Mouse (Mus musculus) lung, postnatal 0 days (tissue): ENCODE measurements around the gene Lasp1. TPM values are rescaled to one million over a fixed set of nuclear protein-coding genes. Genes with fewer than 3 reads are reported as not detected.

Experiments
- ATAC-seq: fragments of 200-750 bp; cut with Nextera tagmentation; 2 replicates; pipeline ENCODE4 v1.8.0; 2017; ENCODE audit warnings: moderate library complexity
- DNase-seq: peaks from one replicate; pipeline ENCODE4 v3.0.0-alpha.2; 2016; ENCODE audit warnings: low spot score
- H3K27ac ChIP-seq: fragments of 300-500 bp; sonication (generic); 2 replicates; pipeline ENCODE4 v1.5.1; 2014; ENCODE audit warnings: antibody characterized with exemption, mild to moderate bottlenecking, low read length, mixed read lengths
- H3K27me3 ChIP-seq: fragments of 300-500 bp; sonication (generic); replicated peaks from 2 replicates; pipeline ENCODE4 v1.6.1; 2014; ENCODE audit warnings: low read length, mixed read lengths; ENCODE audit not compliant: insufficient read depth
- H3K36me3 ChIP-seq: fragments of 300-500 bp; sonication (generic); 2 replicates; pipeline ENCODE4 v1.6.1; 2014; ENCODE audit warnings: low read length, mixed read lengths; ENCODE audit not compliant: insufficient read depth
- H3K4me1 ChIP-seq: fragments of 300-500 bp; sonication (generic); 2 replicates; pipeline ENCODE4 v1.6.1; 2014; ENCODE audit warnings: antibody characterized with exemption, low read depth, low read length, mixed read lengths; ENCODE audit not compliant: insufficient read depth
- H3K4me2 ChIP-seq: fragments of 300-500 bp; sonication (generic); replicated peaks from 2 replicates; pipeline ENCODE4 v1.6.1; 2014; ENCODE audit warnings: low read depth, mild to moderate bottlenecking, low read length, moderate library complexity, mixed read lengths
- H3K4me3 ChIP-seq: fragments of 300-500 bp; sonication (generic); 2 replicates; pipeline ENCODE4 v1.5.1; 2014; ENCODE audit warnings: low read depth, low read length
- H3K9ac ChIP-seq: fragments of 300-500 bp; sonication (generic); replicated peaks from 2 replicates; pipeline ENCODE4 v1.6.1; 2014; ENCODE audit warnings: low read depth, mild to moderate bottlenecking
- H3K9me3 ChIP-seq: fragments of 300-500 bp; sonication (generic); 2 replicates; pipeline ENCODE4 v1.6.1; 2016; ENCODE audit warnings: low read length, mixed read lengths
- CTCF ChIP-seq: IDR thresholded peaks from 2 replicates; pipeline ENCODE4 v1.5.1; 2016; ENCODE audit warnings: antibody characterized with exemption, mild to moderate bottlenecking
- EP300 ChIP-seq: IDR thresholded peaks from 2 replicates; pipeline ENCODE4 v1.6.1; 2016; ENCODE audit warnings: antibody characterized with exemption, mild to moderate bottlenecking, control low read depth
- WGBS: fragments of 180-500 bp; shearing (Covaris S2); extraction: QIAGEN DNeasy Blood & Tissue Kit; methylation state at CpG from one replicate; pipeline ENCODE4 v1.1.7; 2014; 5-methylcytosine and 5-hydroxymethylcytosine counted together
- polyA plus RNA-seq: library from polyadenylated mRNA; unstranded; fragments of >200 nt; fragmentation: Nextera tagmentation; extraction: Ambion mirVana; gene quantifications from 2 replicates; pipeline ENCODE4 v1.2.1, GENCODE M21; 2015

Lasp1 gene
- polyA plus RNA-seq, 1 experiment from 2014 or later: 96.4 TPM

- Histone ChIP-seq H3K4me1 (peaks cover 5% of the 10 kb centered on the region; the same call in 1 of the 2 replicates), H3K4me2 (no peak overlapping the region), H3K4me3 (no peak overlapping the region), H3K27ac (no peak overlapping the region), H3K27me3 (no peaks in the 10 kb centered on the region), H3K9ac (no peak overlapping the region), H3K36me3 (peaks cover 16% of the 10 kb centered on the region; the same call in 1 of the 2 replicates), H3K9me3 (no peaks in the 10 kb centered on the region)
- ATAC-seq (no peak), DNase-seq (no peak)
- TF ChIP-seq CTCF (no peak), EP300 (no peak)
- 85% methylated on average over 1 of the region's 1 CpGs for WGBS
Observed at GRCm38 (mm10) chr11:97778918-97779317, 19.9 kb upstream of the Lasp1 start.

GRCm38 (mm10) chr11:97779968-97780701 lies 18.7 kb upstream of the Lasp1 start:
- Histone ChIP-seq H3K27me3 (no peaks in the 10 kb centered on the region), H3K27ac (no peak overlapping the region), H3K4me1 (peaks cover 5% of the 10 kb centered on the region; the same call in 1 of the 2 replicates), H3K4me3 (no peak overlapping the region), H3K9ac (peak overlapping the region; percentile 93; the same call in 1 of the 2 replicates), H3K36me3 (peaks cover 16% of the 10 kb centered on the region; the same call in 1 of the 2 replicates), H3K9me3 (no peaks in the 10 kb centered on the region), H3K4me2 (no peak overlapping the region)
- no peak for ATAC-seq
- WGBS: 63% methylated on average over 2 of the region's 2 CpGs
- TF ChIP-seq CTCF (no peak), EP300 (no peak)
- no peak for DNase-seq

- peaks cover 16% of the 10 kb centered on the region; the same call in 1 of the 2 replicates for H3K36me3 ChIP-seq
- H3K9me3 ChIP-seq: no peaks in the 10 kb centered on the region
- WGBS: 2% methylated on average over 11 of the region's 11 CpGs
- ATAC-seq (no peak), DNase-seq (no peak)
- peak overlapping the region; percentile 68 for H3K4me3 ChIP-seq
- peak overlapping the region; percentile 93 for H3K27ac ChIP-seq
- H3K4me1 ChIP-seq: peaks cover 5% of the 10 kb centered on the region; the same call in 1 of the 2 replicates
- peak overlapping the region; percentile 78 for H3K4me2 ChIP-seq
- H3K27me3 ChIP-seq: no peaks in the 10 kb centered on the region
- TF ChIP-seq CTCF: no peak
- no peak for TF ChIP-seq EP300
- H3K9ac ChIP-seq: peak overlapping the region; percentile 93
Observed at GRCm38 (mm10) chr11:97781478-97781831, 17.3 kb upstream of the Lasp1 start.

GRCm38 (mm10) chr11:97781832-97782563 lies 16.8 kb upstream of the Lasp1 start, which contains the start of gene Rpl23:
Gene Rpl23 (minus strand): TSS chr11:97782437.
- under 1% methylated on average over 66 of the region's 67 CpGs for WGBS
- H3K36me3 ChIP-seq: peaks cover 16% of the 10 kb centered on the region; the same call in 1 of the 2 replicates
- ATAC-seq (peak; percentile 98), DNase-seq (peak; percentile 99)
- H3K9me3 ChIP-seq: no peaks in the 10 kb centered on the region
- peak within 1 kb of the TSS; percentile 68 for H3K4me3 ChIP-seq
- peak within 1 kb of the TSS; percentile 93 for H3K9ac ChIP-seq
- H3K4me1 ChIP-seq: peaks cover 5% of the 10 kb centered on the region; the same call in 1 of the 2 replicates
- H3K27ac ChIP-seq: peak within 1 kb of the TSS; percentile 93
- TF ChIP-seq EP300 (no peak; the same call in 1 of the 2 replicates), CTCF (no peak)
- no peaks in the 10 kb centered on the region for H3K27me3 ChIP-seq
- H3K4me2 ChIP-seq: peak within 1 kb of the TSS; percentile 78

- Histone ChIP-seq H3K4me3 (peak overlapping the region; percentile 68), H3K27me3 (no peaks in the 10 kb centered on the region), H3K9me3 (no peaks in the 10 kb centered on the region), H3K36me3 (peaks cover 11% of the 10 kb centered on the region; the same call in 1 of the 2 replicates), H3K4me2 (peak overlapping the region; percentile 78), H3K27ac (peak overlapping the region; percentile 93), H3K9ac (peak overlapping the region; percentile 68), H3K4me1 (peaks cover 5% of the 10 kb centered on the region; the same call in 1 of the 2 replicates)
- 0% methylated on average over 10 of the region's 10 CpGs for WGBS
- TF ChIP-seq EP300 (0 out of 2 replicates have a peak, but pooled peaks have one; percentile 24), CTCF (no peak)
- DNase-seq: no peak
- peak; percentile 27 for ATAC-seq
Observed at GRCm38 (mm10) chr11:97782564-97782895, 16.3 kb upstream of the Lasp1 start.

- Histone ChIP-seq H3K9me3 (no peaks in the 10 kb centered on the region), H3K4me3 (no peak overlapping the region), H3K4me1 (no peaks in the 10 kb centered on the region), H3K4me2 (no peak overlapping the region), H3K36me3 (no peaks in the 10 kb centered on the region), H3K9ac (no peak overlapping the region), H3K27ac (no peak overlapping the region), H3K27me3 (no peaks in the 10 kb centered on the region)
- no peak for ATAC-seq
- TF ChIP-seq EP300 (no peak), CTCF (no peak)
- no peak for DNase-seq
- WGBS: 82% methylated on average over 3 of the region's 3 CpGs
Observed at GRCm38 (mm10) chr11:97787961-97788360, 10.8 kb upstream of the Lasp1 start.
